Mouse (Mus musculus) heart, adult 2 months (tissue): Measurements from ENCODE around the gene Iqsec1. TPM values are rescaled to one million over a fixed set of nuclear protein-coding genes. Genes with fewer than 3 reads are reported as not detected.
A peak's percentile ranks its signal among the peaks of the same experiment; 100 is the strongest.

Experiments used
- DNase-seq, 2 experiments: peaks; one replicate each; pipeline ENCODE4 v3.0.0; 2021
- H3K27ac ChIP-seq: fragments of 200-600 bp; 2 replicates; pipeline ENCODE4 v1.8.1; 2022
- H3K27me3 ChIP-seq: fragments of 200-500 bp; 2 replicates; pipeline ENCODE4 v1.6.1; 2012; ENCODE audit warnings: mild to moderate bottlenecking, low read length, inconsistent platforms, mixed read lengths; ENCODE audit not compliant: control insufficient read depth, insufficient read depth
- H3K36me3 ChIP-seq: fragments of 200-500 bp; 2 replicates; pipeline ENCODE4 v1.6.1; 2012; ENCODE audit warnings: low read length, inconsistent platforms; ENCODE audit not compliant: control insufficient read depth, insufficient read depth
- H3K4me1 ChIP-seq: fragments of 200-500 bp; 2 replicates; pipeline ENCODE4 v1.6.1; 2011; ENCODE audit warnings: low read length; ENCODE audit not compliant: control insufficient read depth, insufficient read depth
- H3K4me3 ChIP-seq: fragments of 200-600 bp; 2 replicates; pipeline ENCODE4 v1.8.1; 2022
- H3K79me2 ChIP-seq: fragments of 200-500 bp; replicated peaks from 2 replicates; pipeline ENCODE4 v1.6.1; 2012; ENCODE audit warnings: mild to moderate bottlenecking, inconsistent platforms, low read length, moderate library complexity, mixed read lengths; ENCODE audit not compliant: control insufficient read depth, insufficient read depth
- H3K9ac ChIP-seq: fragments of 200-500 bp; 2 replicates; pipeline ENCODE4 v1.6.1; 2012; ENCODE audit warnings: low read depth, mild to moderate bottlenecking, control low read depth, inconsistent platforms, low read length, mixed read lengths
- CTCF ChIP-seq: fragments of 200-600 bp; IDR thresholded peaks from 2 replicates; pipeline ENCODE4 v1.8.1; 2022; ENCODE audit warnings: antibody characterized with exemption, mild to moderate bottlenecking, moderate library complexity
- EP300 ChIP-seq: fragments of 200-500 bp; IDR thresholded peaks from 2 replicates; pipeline ENCODE4 v1.6.1; 2011; ENCODE audit warnings: low read depth, low read length, control low read depth; ENCODE audit not compliant: insufficient read depth
- POLR2A ChIP-seq: fragments of 200-500 bp; IDR thresholded peaks from 2 replicates; pipeline ENCODE4 v1.6.1; 2011; ENCODE audit warnings: mild to moderate bottlenecking, low read depth, low read length, control low read depth; ENCODE audit not compliant: insufficient read depth
- whole genome bisulfite sequencing: fragments of 180-500 bp; shearing (Covaris S2); methylation state at CpG from one replicate; pipeline ENCODE4 v1.1.7; 2018; 5-methylcytosine and 5-hydroxymethylcytosine counted together
- intact Hi-C: fragments of 180-260 bp; cut with DNase I; formaldehyde crosslinking; loops from one replicate; pipeline ENCODE4 v1.15.1; 2025
- polyA plus RNA-seq: library from polyadenylated mRNA; depleted of rRNA; stranded (reverse); fragments of >200 nt; gene quantifications from 2 replicates; pipeline ENCODE4 v1.2.3, GENCODE M21; 2012
- total RNA-seq, 2 experiments: library from RNA; stranded (reverse); gene quantifications; 2 replicates each; pipeline ENCODE4 v1.2.3; 2021

The Iqsec1 gene
- total and polyA plus RNA-seq, 3 experiments = 100 to 147 (median 146) TPM

GRCm38 (mm10) chr6:90821916-90822602 is 166.4 kb downstream of the Iqsec1 start:
- no peak for DNase-seq
- no peak overlapping the region for H3K9ac ChIP-seq
- H3K4me3 ChIP-seq = no peak overlapping the region
- intact Hi-C loops = loop anchor here (5.0 kb wide), 1 partner anchor 165 kb away; the partner anchor contains the start of gene Iqsec1
- no peaks in the 10 kb centered on the region for H3K79me2 ChIP-seq
- H3K4me1 ChIP-seq = no peaks in the 10 kb centered on the region
- no peaks in the 10 kb centered on the region for H3K36me3 ChIP-seq
- no peak overlapping the region for H3K27ac ChIP-seq
- H3K27me3 ChIP-seq = no peaks in the 10 kb centered on the region
- 67% methylated on average over 4 of the region's 4 CpGs for WGBS
- no peak for TF ChIP-seq POLR2A
- no peak for TF ChIP-seq CTCF
- no peak for TF ChIP-seq EP300

DNA sequence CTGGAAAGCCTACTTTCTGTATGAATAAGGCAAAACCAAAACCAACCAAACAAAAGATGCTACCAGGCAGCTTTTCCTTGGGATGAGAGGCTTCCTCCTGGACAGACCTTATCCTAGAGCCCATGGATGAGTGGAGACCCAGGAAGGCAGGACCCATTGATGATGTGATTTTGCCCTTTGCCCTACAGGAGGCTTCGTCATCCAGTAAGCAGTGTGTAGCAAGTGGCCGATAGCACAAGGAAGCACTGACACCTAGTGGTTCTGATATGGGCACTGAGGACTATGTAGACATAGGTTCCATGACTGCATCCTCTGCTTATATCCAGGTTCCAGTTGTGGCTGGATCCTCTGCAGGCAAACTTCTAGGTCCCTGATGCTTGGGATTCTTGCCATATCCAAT is 168.6 kb downstream of the Iqsec1 start:
- no peaks in the 10 kb centered on the region for H3K27me3 ChIP-seq
- H3K79me2 ChIP-seq = no peaks in the 10 kb centered on the region
- TF ChIP-seq CTCF (peak; percentile 59), POLR2A (no peak)
- H3K36me3 ChIP-seq = no peaks in the 10 kb centered on the region
- no peaks in the 10 kb centered on the region for H3K4me1 ChIP-seq
- H3K4me3 ChIP-seq = no peak overlapping the region
- no peak overlapping the region for H3K9ac ChIP-seq
- intact Hi-C loops = loop anchor here (2.0 to 10.0 kb wide), 6 partner anchors 83 to 462 kb away; partner anchors contain the start of gene Iqsec1
- no peak for DNase-seq
- no peak overlapping the region for H3K27ac ChIP-seq
- 47% methylated on average over 2 of the region's 2 CpGs for WGBS

GRCm38 (mm10) chr6:90818956-90819355 is 169.5 kb downstream of the Iqsec1 start:
- WGBS = no CpG with 5 or more reads among the region's 4 CpGs
- no peak overlapping the region for H3K9ac ChIP-seq
- H3K36me3 ChIP-seq = no peaks in the 10 kb centered on the region
- H3K27me3 ChIP-seq = no peaks in the 10 kb centered on the region
- H3K79me2 ChIP-seq = no peaks in the 10 kb centered on the region
- DNase-seq = peak; percentile 41 to 54
- H3K27ac ChIP-seq = no peak overlapping the region
- no peak overlapping the region for H3K4me3 ChIP-seq
- peak; percentile 72 for TF ChIP-seq CTCF
- no peak for TF ChIP-seq POLR2A
- no peaks in the 10 kb centered on the region for H3K4me1 ChIP-seq
- intact Hi-C loops = loop anchor here (2.0 to 10.0 kb wide), 5 partner anchors 82 to 463 kb away; no protein-coding TSS in a partner anchor

- H3K27ac ChIP-seq = no peak overlapping the region
- intact Hi-C loops = loop anchor here (5.0 to 10.0 kb wide), 3 partner anchors 192 to 466 kb away; no protein-coding TSS in a partner anchor
- WGBS = 44% methylated on average over 3 of the region's 3 CpGs
These were observed 171.9 kb downstream of the Iqsec1 start for GRCm38 (mm10) chr6:90816551-90816950.

DNA sequence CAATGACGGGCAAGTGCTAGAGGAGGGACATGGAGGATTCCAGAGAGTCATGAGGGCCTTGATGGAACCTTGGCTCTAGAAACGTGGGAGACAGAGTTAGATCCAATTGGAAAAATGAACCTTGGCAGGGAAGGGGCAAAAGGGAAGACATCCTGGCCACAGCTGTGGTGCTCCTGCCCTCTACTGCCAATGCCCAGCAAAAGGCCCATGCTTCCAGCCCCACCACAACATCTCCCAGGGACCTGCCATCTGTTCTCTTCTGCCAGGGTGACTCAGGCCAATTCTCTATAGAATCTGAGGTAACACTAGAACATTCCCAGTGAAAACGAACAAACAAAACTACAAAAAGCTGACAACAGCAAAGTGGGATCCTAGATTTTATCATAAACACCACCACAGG is 173.1 kb downstream of the Iqsec1 start:
- intact Hi-C loops = loop anchor here (5.0 to 10.0 kb wide), 3 partner anchors 191 to 467 kb away; no protein-coding TSS in a partner anchor
- H3K4me1 ChIP-seq = no peaks in the 10 kb centered on the region
- H3K79me2 ChIP-seq = no peaks in the 10 kb centered on the region
- no peaks in the 10 kb centered on the region for H3K36me3 ChIP-seq
- no peak for TF ChIP-seq EP300
- TF ChIP-seq CTCF = peak; percentile 20
- no peak overlapping the region for H3K27ac ChIP-seq
- H3K27me3 ChIP-seq = no peaks in the 10 kb centered on the region
- H3K9ac ChIP-seq = no peak overlapping the region
- H3K4me3 ChIP-seq = no peak overlapping the region
- no peak for DNase-seq
- WGBS = 61% methylated on average over 3 of the region's 3 CpGs

More at GRCm38 (mm10) chr6:90816551-90816950, 171.9 kb downstream of the Iqsec1 start:
- H3K4me3 ChIP-seq = no peak overlapping the region
- TF ChIP-seq CTCF (no peak), EP300 (no peak), POLR2A (no peak)
- DNase-seq = no peak
- no peaks in the 10 kb centered on the region for H3K36me3 ChIP-seq
- H3K4me1 ChIP-seq = no peaks in the 10 kb centered on the region
- no peaks in the 10 kb centered on the region for H3K79me2 ChIP-seq
- no peak overlapping the region for H3K9ac ChIP-seq
- no peaks in the 10 kb centered on the region for H3K27me3 ChIP-seq

- no peaks in the 10 kb centered on the region for H3K4me1 ChIP-seq
- intact Hi-C loops = loop anchor here (5.0 to 10.0 kb wide), 2 partner anchors 156 to 189 kb away; no protein-coding TSS in a partner anchor
- H3K27me3 ChIP-seq = no peaks in the 10 kb centered on the region
- DNase-seq = no peak
- H3K9ac ChIP-seq = no peak overlapping the region
- H3K79me2 ChIP-seq = no peaks in the 10 kb centered on the region
- H3K36me3 ChIP-seq = no peaks in the 10 kb centered on the region
- no peak overlapping the region for H3K27ac ChIP-seq
- TF ChIP-seq EP300 = no peak
- no peak for TF ChIP-seq POLR2A
- TF ChIP-seq CTCF = no peak
- WGBS = 27% methylated on average over 1 of the region's 1 CpGs
- no peak overlapping the region for H3K4me3 ChIP-seq
These were observed 175.0 kb downstream of the Iqsec1 start for GRCm38 (mm10) chr6:90813526-90813925.
